Mouse (Mus musculus): ENCODE results near the gene Ubr1. TPM values are rescaled to one million over a fixed set of nuclear protein-coding genes. Genes with fewer than 3 reads are reported as not detected.

Ubr1 gene
- total and polyA plus RNA-seq, 2 experiments from 2014 or later, result 27.3 to 34.8 TPM

GRCm38 (mm10) chr2:120991196-120991595 is 20.7 kb upstream of the Ubr1 start:
- H3K9ac ChIP-seq (replicated peaks; ENCODE audit: low read length), result no peak overlapping the region
- H3K27ac ChIP-seq, result no peak overlapping the region
- no peaks in the 10 kb centered on the region for H3K9me3 ChIP-seq (ENCODE audit: low read length)
- no peaks in the 10 kb centered on the region for H3K4me1 ChIP-seq (ENCODE audit: insufficient read depth, low read length)
- DNase-seq (ENCODE audit: low spot score) (no peak), ATAC-seq (no peak)
- WGBS, result 77% methylated on average over 4 of the region's 4 CpGs
- no peaks in the 10 kb centered on the region for H3K27me3 ChIP-seq (ENCODE audit: insufficient read depth, low read length)
- H3K4me3 ChIP-seq (ENCODE audit: low read length), result no peak overlapping the region
- TF ChIP-seq CTCF (IDR thresholded peaks at IDR 0.05; ENCODE audit: low read depth), result no peak
- peaks cover 12% of the 10 kb centered on the region; the same call in 1 of the 2 replicates for H3K36me3 ChIP-seq (ENCODE audit: insufficient read depth, low read length)
- no peak overlapping the region for H3K4me2 ChIP-seq (ENCODE audit: low read depth, low read length)

GRCm38 (mm10) chr2:120985241-120985640 is 14.7 kb upstream of the Ubr1 start:
- Histone ChIP-seq H3K4me2 (ENCODE audit: low read depth, low read length) (no peak overlapping the region), H3K27ac (no peak overlapping the region), H3K9me3 (ENCODE audit: low read length) (no peaks in the 10 kb centered on the region), H3K4me3 (ENCODE audit: low read length) (no peak overlapping the region), H3K4me1 (ENCODE audit: insufficient read depth, low read length) (no peaks in the 10 kb centered on the region), H3K36me3 (ENCODE audit: insufficient read depth, low read length) (peaks cover 9% of the 10 kb centered on the region; the same call in 1 of the 2 replicates), H3K27me3 (ENCODE audit: insufficient read depth, low read length) (no peaks in the 10 kb centered on the region), H3K9ac (replicated peaks; ENCODE audit: low read length) (no peak overlapping the region)
- DNase-seq (ENCODE audit: low spot score) (no peak), ATAC-seq (no peak)
- WGBS, result 97% methylated on average over 1 of the region's 1 CpGs
- TF ChIP-seq CTCF (IDR thresholded peaks at IDR 0.05; ENCODE audit: low read depth), result peak; percentile 9; the same call in 1 of the 2 replicates

GRCm38 (mm10) chr2:120983611-120984010 is 13.1 kb upstream of the Ubr1 start:
- TF ChIP-seq CTCF (IDR thresholded peaks at IDR 0.05; ENCODE audit: low read depth), result no peak
- no peaks in the 10 kb centered on the region for H3K9me3 ChIP-seq (ENCODE audit: low read length)
- DNase-seq (ENCODE audit: low spot score) (no peak), ATAC-seq (no peak)
- peaks cover 9% of the 10 kb centered on the region; the same call in 1 of the 2 replicates for H3K36me3 ChIP-seq (ENCODE audit: insufficient read depth, low read length)
- H3K27ac ChIP-seq, result no peak overlapping the region
- WGBS, result 5% methylated on average over 2 of the region's 2 CpGs
- no peaks in the 10 kb centered on the region for H3K27me3 ChIP-seq (ENCODE audit: insufficient read depth, low read length)
- no peak overlapping the region for H3K4me3 ChIP-seq (ENCODE audit: low read length)
- H3K9ac ChIP-seq (replicated peaks; ENCODE audit: low read length), result no peak overlapping the region
- H3K4me1 ChIP-seq (ENCODE audit: insufficient read depth, low read length), result no peaks in the 10 kb centered on the region
- H3K4me2 ChIP-seq (ENCODE audit: low read depth, low read length), result no peak overlapping the region

- no peak overlapping the region for H3K4me3 ChIP-seq (ENCODE audit: low read length)
- no peak overlapping the region for H3K27ac ChIP-seq
- 71% methylated on average over 2 of the region's 2 CpGs for whole genome bisulfite sequencing
- H3K27me3 ChIP-seq (ENCODE audit: insufficient read depth, low read length), result no peaks in the 10 kb centered on the region
- H3K4me2 ChIP-seq (ENCODE audit: low read depth, low read length), result no peak overlapping the region
- no peaks in the 10 kb centered on the region for H3K36me3 ChIP-seq (ENCODE audit: insufficient read depth, low read length)
- no peak overlapping the region for H3K9ac ChIP-seq (replicated peaks; ENCODE audit: low read length)
- no peaks in the 10 kb centered on the region for H3K9me3 ChIP-seq (ENCODE audit: low read length)
- no peak for DNase-seq (ENCODE audit: low spot score)
- no peaks in the 10 kb centered on the region for H3K4me1 ChIP-seq (ENCODE audit: insufficient read depth, low read length)
- no peak for TF ChIP-seq CTCF (IDR thresholded peaks at IDR 0.05; ENCODE audit: low read depth)
- ATAC-seq, result no peak
Observed at GRCm38 (mm10) chr2:120980861-120981260, 10.3 kb upstream of the Ubr1 start.

GRCm38 (mm10) chr2:120979819-120980218 is 9.3 kb upstream of the Ubr1 start:
- Histone ChIP-seq H3K9me3 (ENCODE audit: low read length) (no peaks in the 10 kb centered on the region), H3K36me3 (ENCODE audit: insufficient read depth, low read length) (no peaks in the 10 kb centered on the region), H3K4me2 (ENCODE audit: low read depth, low read length) (no peak overlapping the region), H3K27me3 (ENCODE audit: insufficient read depth, low read length) (no peaks in the 10 kb centered on the region), H3K4me3 (ENCODE audit: low read length) (no peak overlapping the region), H3K27ac (no peak overlapping the region), H3K4me1 (ENCODE audit: insufficient read depth, low read length) (no peaks in the 10 kb centered on the region), H3K9ac (replicated peaks; ENCODE audit: low read length) (no peak overlapping the region)
- ATAC-seq (no peak), DNase-seq (ENCODE audit: low spot score) (no peak)
- TF ChIP-seq CTCF (IDR thresholded peaks at IDR 0.05; ENCODE audit: low read depth), result no peak
- WGBS, result 92% methylated on average over 1 of the region's 1 CpGs

GRCm38 (mm10) chr2:120978693-120979037 is 8.2 kb upstream of the Ubr1 start:
- no peak overlapping the region for H3K27ac ChIP-seq
- peak; percentile 31; the same call in 1 of the 2 replicates for TF ChIP-seq CTCF (IDR thresholded peaks at IDR 0.05; ENCODE audit: low read depth)
- DNase-seq (ENCODE audit: low spot score), result peak; percentile 16
- H3K27me3 ChIP-seq (ENCODE audit: insufficient read depth, low read length), result no peaks in the 10 kb centered on the region
- no peak for ATAC-seq
- H3K4me2 ChIP-seq (ENCODE audit: low read depth, low read length), result no peak overlapping the region
- no peaks in the 10 kb centered on the region for H3K9me3 ChIP-seq (ENCODE audit: low read length)
- H3K9ac ChIP-seq (replicated peaks; ENCODE audit: low read length), result no peak overlapping the region
- 43% methylated on average over 2 of the region's 2 CpGs for WGBS
- no peak overlapping the region for H3K4me3 ChIP-seq (ENCODE audit: low read length)
- H3K4me1 ChIP-seq (ENCODE audit: insufficient read depth, low read length), result no peaks in the 10 kb centered on the region
- no peaks in the 10 kb centered on the region for H3K36me3 ChIP-seq (ENCODE audit: insufficient read depth, low read length)

GRCm38 (mm10) chr2:120977926-120978692 is 7.6 kb upstream of the Ubr1 start:
- DNase-seq (ENCODE audit: low spot score), result no peak
- H3K27me3 ChIP-seq (ENCODE audit: insufficient read depth, low read length), result no peaks in the 10 kb centered on the region
- no peaks in the 10 kb centered on the region for H3K36me3 ChIP-seq (ENCODE audit: insufficient read depth, low read length)
- no peak for TF ChIP-seq CTCF (IDR thresholded peaks at IDR 0.05; ENCODE audit: low read depth)
- ATAC-seq, result 0 out of 2 replicates have a peak, but pooled peaks have one; percentile 27
- no peaks in the 10 kb centered on the region for H3K4me1 ChIP-seq (ENCODE audit: insufficient read depth, low read length)
- peak overlapping the region; percentile 89 for H3K9ac ChIP-seq (replicated peaks; ENCODE audit: low read length)
- 80% methylated on average over 8 of the region's 8 CpGs for WGBS
- peak overlapping the region; percentile 81 for H3K4me3 ChIP-seq (ENCODE audit: low read length)
- H3K9me3 ChIP-seq (ENCODE audit: low read length), result no peaks in the 10 kb centered on the region
- H3K27ac ChIP-seq, result peak overlapping the region; percentile 90
- H3K4me2 ChIP-seq (ENCODE audit: low read depth, low read length), result peak overlapping the region; percentile 84

All from hindbrain, postnatal 0 days (tissue).